Mouse (Mus musculus) brain, embryonic 14.5 days (tissue): ENCODE measurements around the gene Ephb6. TPM values are rescaled to one million over a fixed set of nuclear protein-coding genes. Genes with fewer than 3 reads are reported as not detected.

Source experiments
- DNase-seq: peaks from one replicate; pipeline ENCODE4 v3.0.0-alpha.2; 2011; ENCODE audit warnings: low read depth
- CTCF ChIP-seq: fragments of 200-500 bp; IDR thresholded peaks from 2 replicates; pipeline ENCODE4 v1.5.1; 2012; ENCODE audit warnings: inconsistent platforms, mild to moderate bottlenecking, moderate library complexity, borderline replicate concordance; ENCODE audit not compliant: insufficient read depth, insufficient read length; ENCODE audit errors: extremely low read depth
- POLR2A ChIP-seq: fragments of 200-500 bp; IDR thresholded peaks from 2 replicates; pipeline ENCODE4 v1.6.1; 2012; ENCODE audit warnings: mild to moderate bottlenecking, inconsistent platforms, borderline replicate concordance; ENCODE audit not compliant: poor library complexity, insufficient read depth, insufficient read length, severe bottlenecking; ENCODE audit errors: extremely low read depth
- polyA plus RNA-seq: library from polyadenylated mRNA; depleted of rRNA; stranded (reverse); fragments of >200 nt; gene quantifications from 2 replicates; pipeline ENCODE4 v1.2.3, GENCODE M21; 2012

The Ephb6 gene
- polyA plus RNA-seq, 1 experiment, result 42.6 TPM

- TF ChIP-seq CTCF (no peak), POLR2A (no peak)
- no peak for DNase-seq
Observed at GRCm38 (mm10) chr6:41628180-41628579, 22.9 kb downstream of the Ephb6 start.

- TF ChIP-seq CTCF (no peak), POLR2A (no peak)
- DNase-seq, result no peak
Observed at GRCm38 (mm10) chr6:41630791-41631190, 25.5 kb downstream of the Ephb6 start.

- TF ChIP-seq CTCF (no peak), POLR2A (no peak)
- no peak for DNase-seq
Observed at GRCm38 (mm10) chr6:41631549-41631948, 26.3 kb downstream of the Ephb6 start.

GRCm38 (mm10) chr6:41635211-41635610 is 29.9 kb downstream of the Ephb6 start:
- TF ChIP-seq POLR2A (no peak), CTCF (no peak)
- peak; percentile 28 for DNase-seq

GRCm38 (mm10) chr6:41636178-41636577 is 30.9 kb downstream of the Ephb6 start, which contains the start of gene Trpv6:
Gene Trpv6, minus strand, starts transcription at chr6:41636405.
- no peak for TF ChIP-seq CTCF
- no peak for TF ChIP-seq POLR2A
- no peak for DNase-seq

- TF ChIP-seq CTCF, result no peak
- TF ChIP-seq POLR2A, result no peak
- DNase-seq, result peak; percentile 78
Observed at GRCm38 (mm10) chr6:41637393-41637792, 32.1 kb downstream of the Ephb6 start.

GRCm38 (mm10) chr6:41637927-41638506 is 32.7 kb downstream of the Ephb6 start:
- no peak for DNase-seq
- TF ChIP-seq POLR2A, result no peak
- TF ChIP-seq CTCF, result no peak

- TF ChIP-seq POLR2A (no peak), CTCF (no peak)
- DNase-seq, result peak; percentile 22
Observed at GRCm38 (mm10) chr6:41640449-41640848, 35.2 kb downstream of the Ephb6 start.

GRCm38 (mm10) chr6:41641173-41641866 is 36.0 kb downstream of the Ephb6 start:
- TF ChIP-seq CTCF, result no peak
- TF ChIP-seq POLR2A, result no peak
- no peak for DNase-seq

GRCm38 (mm10) chr6:41642765-41643164 is 37.5 kb downstream of the Ephb6 start:
- TF ChIP-seq POLR2A (no peak), CTCF (no peak)
- no peak for DNase-seq

- DNase-seq, result no peak
- TF ChIP-seq CTCF (no peak), POLR2A (no peak)
Observed at GRCm38 (mm10) chr6:41643227-41643626, 37.9 kb downstream of the Ephb6 start.

GRCm38 (mm10) chr6:41646220-41646619 is 40.9 kb downstream of the Ephb6 start:
- no peak for DNase-seq
- TF ChIP-seq POLR2A (no peak), CTCF (no peak)

GRCm38 (mm10) chr6:41646672-41647071 is 41.4 kb downstream of the Ephb6 start:
- DNase-seq, result no peak
- TF ChIP-seq POLR2A, result no peak
- TF ChIP-seq CTCF, result no peak

GRCm38 (mm10) chr6:41653173-41653572 is 47.9 kb downstream of the Ephb6 start:
- DNase-seq, result no peak
- TF ChIP-seq POLR2A (no peak), CTCF (no peak)

- no peak for DNase-seq
- TF ChIP-seq CTCF, result no peak
- TF ChIP-seq POLR2A, result no peak
Observed at GRCm38 (mm10) chr6:41654648-41655047, 49.4 kb downstream of the Ephb6 start.

GRCm38 (mm10) chr6:41658487-41658886 is 53.2 kb downstream of the Ephb6 start:
- no peak for TF ChIP-seq POLR2A
- no peak for TF ChIP-seq CTCF

More at GRCm38 (mm10) chr6:41658487-41658886, 53.2 kb downstream of the Ephb6 start:
- DNase-seq, result no peak
